Mouse (Mus musculus) kidney, adult 2 months (tissue): Measurements from ENCODE around the gene Afp. TPM values are rescaled to one million over a fixed set of nuclear protein-coding genes. Genes with fewer than 3 reads are reported as not detected.

Experiments
- DNase-seq: peaks from one replicate; pipeline ENCODE4 v3.0.0; 2021
- H3K27ac ChIP-seq: fragments of 200-500 bp; 2 replicates; pipeline ENCODE4 v1.5.1; 2012; ENCODE audit warnings: low read depth, low read length, control low read depth, inconsistent platforms; ENCODE audit not compliant: insufficient read depth
- H3K27me3 ChIP-seq: fragments of 200-500 bp; replicated peaks from 2 replicates; pipeline ENCODE4 v1.6.1; 2012; ENCODE audit warnings: mild to moderate bottlenecking, moderate library complexity, low read length, inconsistent platforms; ENCODE audit not compliant: control insufficient read depth, insufficient read depth
- H3K36me3 ChIP-seq: fragments of 200-500 bp; 2 replicates; pipeline ENCODE4 v1.6.1; 2012; ENCODE audit warnings: mild to moderate bottlenecking, moderate library complexity, low read length, inconsistent platforms; ENCODE audit not compliant: control insufficient read depth, insufficient read depth
- H3K4me1 ChIP-seq: fragments of 200-500 bp; 2 replicates; pipeline ENCODE4 v1.6.1; 2011; ENCODE audit warnings: low read length; ENCODE audit not compliant: control insufficient read depth, insufficient read depth
- H3K4me3 ChIP-seq: fragments of 200-500 bp; 2 replicates; pipeline ENCODE4 v1.5.1; 2011; ENCODE audit warnings: mild to moderate bottlenecking, low read depth, low read length, control low read depth; ENCODE audit not compliant: insufficient read depth
- CTCF ChIP-seq: fragments of 200-500 bp; conservative IDR thresholded peaks from 2 replicates; pipeline ENCODE4 v1.5.1; 2011; ENCODE audit warnings: low read depth, mild to moderate bottlenecking, control low read depth, low read length, moderate library complexity, mixed read lengths; ENCODE audit not compliant: insufficient read depth, insufficient read length
- POLR2A ChIP-seq: fragments of 200-500 bp; IDR thresholded peaks from one replicate; pipeline ENCODE4 v1.6.1; 2011; ENCODE audit warnings: low read depth, low read length, control low read depth
- WGBS: fragments of 180-500 bp; shearing (Covaris S2); methylation state at CpG from one replicate; pipeline ENCODE4 v1.1.7; 2018; 5-methylcytosine and 5-hydroxymethylcytosine counted together
- polyA plus RNA-seq: library from polyadenylated mRNA; depleted of rRNA; stranded (reverse); fragments of >200 nt; gene quantifications from 2 replicates; pipeline ENCODE4 v1.2.3, GENCODE M21; 2012

Afp gene
- polyA plus RNA-seq, 1 experiment, result 0.78 TPM

GRCm38 (mm10) chr5:90466806-90467205 is 23.7 kb upstream of the Afp start:
- no peak for DNase-seq
- Histone ChIP-seq H3K27ac (no peak overlapping the region), H3K27me3 (no peaks in the 10 kb centered on the region), H3K36me3 (no peaks in the 10 kb centered on the region), H3K4me1 (no peaks in the 10 kb centered on the region), H3K4me3 (no peak overlapping the region)
- no peak for TF ChIP-seq POLR2A
- no peak for TF ChIP-seq CTCF
- 66% methylated on average over 4 of the region's 4 CpGs for WGBS

GRCm38 (mm10) chr5:90467245-90467644 is 23.3 kb upstream of the Afp start:
- H3K4me3 ChIP-seq, result no peak overlapping the region
- DNase-seq, result peak; percentile 88
- H3K27me3 ChIP-seq, result no peaks in the 10 kb centered on the region
- H3K4me1 ChIP-seq, result no peaks in the 10 kb centered on the region
- H3K36me3 ChIP-seq, result no peaks in the 10 kb centered on the region
- WGBS, result 24% methylated on average over 6 of the region's 6 CpGs
- TF ChIP-seq POLR2A (no peak), CTCF (no peak; the same call in 1 of the 2 replicates)
- H3K27ac ChIP-seq, result no peak overlapping the region

DNA sequence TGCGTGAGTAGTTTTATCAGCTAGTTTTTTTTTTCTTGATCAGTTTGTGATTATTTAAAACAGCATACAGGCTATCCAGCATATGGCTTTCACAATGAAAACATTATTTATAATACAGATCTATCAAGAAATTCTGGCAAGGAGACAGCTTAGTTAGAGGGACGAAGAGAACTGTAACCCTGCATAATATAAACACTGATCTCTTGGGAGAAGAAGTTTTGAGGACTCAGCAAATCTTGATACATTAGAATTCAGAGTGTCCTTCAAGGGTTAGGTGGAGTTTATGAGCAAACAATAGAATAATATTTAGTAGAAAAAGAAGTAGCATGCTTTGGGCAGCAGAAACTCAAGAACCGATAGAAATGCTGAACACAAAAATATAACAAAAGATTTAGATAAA is 19.7 kb upstream of the Afp start:
- Histone ChIP-seq H3K4me1 (no peaks in the 10 kb centered on the region), H3K27me3 (no peaks in the 10 kb centered on the region), H3K36me3 (no peaks in the 10 kb centered on the region), H3K4me3 (no peak overlapping the region), H3K27ac (no peak overlapping the region)
- DNase-seq, result no peak
- TF ChIP-seq CTCF (no peak), POLR2A (no peak)
- 84% methylated on average over 3 of the region's 3 CpGs for WGBS

- no peaks in the 10 kb centered on the region for H3K36me3 ChIP-seq
- H3K27ac ChIP-seq, result no peak overlapping the region
- no peaks in the 10 kb centered on the region for H3K27me3 ChIP-seq
- TF ChIP-seq CTCF, result no peak
- no peak for TF ChIP-seq POLR2A
- H3K4me3 ChIP-seq, result no peak overlapping the region
- no peak for DNase-seq
- H3K4me1 ChIP-seq, result no peaks in the 10 kb centered on the region
- 90% methylated on average over 4 of the region's 4 CpGs for WGBS
Measured at GRCm38 (mm10) chr5:90473902-90474301, 16.6 kb upstream of the Afp start.

DNA sequence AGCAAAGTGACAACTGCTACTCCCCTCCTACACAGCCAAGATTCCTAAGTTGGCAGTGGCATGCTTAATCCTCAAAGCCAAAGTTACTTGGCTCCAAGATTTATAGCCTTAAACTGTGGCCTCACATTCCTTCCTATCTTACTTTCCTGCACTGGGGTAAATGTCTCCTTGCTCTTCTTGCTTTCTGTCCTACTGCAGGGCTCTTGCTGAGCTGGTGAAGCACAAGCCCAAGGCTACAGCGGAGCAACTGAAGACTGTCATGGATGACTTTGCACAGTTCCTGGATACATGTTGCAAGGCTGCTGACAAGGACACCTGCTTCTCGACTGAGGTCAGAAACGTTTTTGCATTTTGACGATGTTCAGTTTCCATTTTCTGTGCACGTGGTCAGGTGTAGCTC is 16.2 kb upstream of the Afp start:
- no peak for DNase-seq
- Histone ChIP-seq H3K4me1 (no peaks in the 10 kb centered on the region), H3K27me3 (no peaks in the 10 kb centered on the region), H3K27ac (no peak overlapping the region), H3K36me3 (no peaks in the 10 kb centered on the region), H3K4me3 (no peak overlapping the region)
- no peak for TF ChIP-seq POLR2A
- no peak for TF ChIP-seq CTCF
- WGBS, result 55% methylated on average over 5 of the region's 5 CpGs

DNA sequence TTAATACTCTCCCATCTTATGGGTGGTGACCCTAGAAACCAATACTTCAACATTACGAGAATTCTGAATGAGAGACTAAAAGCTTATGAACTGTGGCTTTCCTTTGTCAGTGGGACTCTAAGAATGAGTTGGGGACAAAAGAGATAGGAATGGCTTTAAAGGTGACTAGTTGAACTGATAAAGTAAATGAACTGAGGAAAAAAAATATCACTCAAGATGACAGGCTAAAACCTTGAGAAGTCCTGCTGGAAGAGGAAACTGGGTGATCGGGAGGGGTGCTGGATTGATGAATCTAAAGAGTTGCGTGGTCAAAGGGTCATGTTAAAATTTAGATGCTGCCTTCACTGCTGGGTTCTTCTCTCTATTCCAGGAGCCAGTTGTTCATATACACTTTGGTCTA is 13.8 kb upstream of the Afp start:
- Histone ChIP-seq H3K4me3 (no peak overlapping the region), H3K4me1 (no peaks in the 10 kb centered on the region), H3K27me3 (no peaks in the 10 kb centered on the region), H3K36me3 (no peaks in the 10 kb centered on the region), H3K27ac (no peak overlapping the region)
- 87% methylated on average over 3 of the region's 3 CpGs for WGBS
- TF ChIP-seq CTCF (no peak), POLR2A (no peak)
- no peak for DNase-seq

DNA sequence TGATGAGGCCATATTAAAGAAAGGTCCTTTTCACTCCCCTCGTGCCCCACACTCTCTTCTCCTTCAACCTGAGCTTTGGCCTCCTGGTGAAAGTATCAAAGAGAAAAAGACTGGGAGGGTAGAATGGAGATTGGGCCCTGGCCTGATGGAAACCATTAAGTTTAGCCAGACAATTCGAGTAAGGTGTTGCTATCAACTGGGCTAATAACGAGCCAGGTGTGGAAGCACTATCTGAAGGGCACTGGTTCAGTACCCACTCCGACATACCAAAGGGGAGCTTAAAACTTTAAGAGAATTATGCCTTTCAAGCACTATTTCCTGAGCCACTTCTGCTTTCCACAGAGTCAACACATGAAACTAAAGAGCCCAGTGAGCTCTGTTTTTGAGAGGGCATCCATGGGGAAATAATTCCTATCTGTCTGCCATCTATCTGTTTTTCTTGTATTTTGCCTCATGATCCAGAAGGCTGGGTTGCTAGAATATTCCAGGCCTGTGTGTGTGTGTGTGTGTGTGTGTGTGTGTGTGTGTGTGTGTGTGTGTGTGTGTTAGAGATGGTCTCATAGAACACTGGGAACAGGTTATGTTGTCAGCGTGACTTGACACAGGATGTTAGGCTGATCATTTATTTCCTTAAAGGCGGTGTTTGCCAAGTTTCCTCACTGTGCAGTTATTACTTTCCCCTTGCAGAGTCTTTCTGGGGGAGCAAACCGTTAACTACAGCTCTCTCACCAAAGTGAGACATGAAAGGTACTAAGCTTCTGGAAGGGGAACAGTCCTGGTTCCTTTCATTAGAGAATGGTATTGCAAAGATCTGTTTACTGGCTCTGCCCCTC is 13.0 kb upstream of the Afp start:
- Histone ChIP-seq H3K4me3 (no peak overlapping the region), H3K4me1 (no peaks in the 10 kb centered on the region), H3K27me3 (no peaks in the 10 kb centered on the region), H3K27ac (no peak overlapping the region), H3K36me3 (no peaks in the 10 kb centered on the region)
- DNase-seq, result no peak
- no peak for TF ChIP-seq CTCF
- no peak for TF ChIP-seq POLR2A
- 71% methylated on average over 7 of the region's 7 CpGs for WGBS
